Mouse (Mus musculus): ENCODE data around the gene AC141477.1.

GRCm38 (mm10) chr10:76480851-76481250 lies 40.6 kb upstream of the AC141477.1 start:
- TF ChIP-seq CTCF (IDR thresholded peaks at IDR 0.05; ENCODE audit: extremely low read depth, insufficient read depth, low read length) (no peak), POLR2A (IDR thresholded peaks at IDR 0.05; ENCODE audit: extremely low read depth, insufficient read depth, low read length) (no peak)

Data from cortical plate, adult 2 months (tissue).